Mouse (Mus musculus) hindbrain, embryonic 10.5 days (tissue): ENCODE measurements around the gene Lonp1. TPM values are rescaled to one million over a fixed set of nuclear protein-coding genes. Genes with fewer than 3 reads are reported as not detected.
"Not testable (repeated sequence)": the region's sequence is repeated elsewhere in the genome, so short reads cannot be mapped to it uniquely, and the experiment has no call there.

Experiments used
- DNase-seq: peaks from one replicate; pipeline ENCODE4 v3.0.0-alpha.2; 2017; ENCODE audit warnings: low spot score
- H3K27ac ChIP-seq: fragments of 300-500 bp; sonication (generic); 2 replicates; pipeline ENCODE4 v1.5.1; 2016; ENCODE audit warnings: mild to moderate bottlenecking, moderate library complexity
- H3K27me3 ChIP-seq: fragments of 300-500 bp; sonication (generic); 2 replicates; pipeline ENCODE4 v1.6.1; 2016; ENCODE audit warnings: mild to moderate bottlenecking; ENCODE audit not compliant: poor library complexity, insufficient read depth, severe bottlenecking
- H3K36me3 ChIP-seq: fragments of 300-500 bp; sonication (generic); 2 replicates; pipeline ENCODE4 v1.6.1; 2016; ENCODE audit warnings: mild to moderate bottlenecking, moderate library complexity
- H3K4me1 ChIP-seq: fragments of 300-500 bp; sonication (generic); replicated peaks from 2 replicates; pipeline ENCODE4 v1.6.1; 2016; ENCODE audit warnings: mild to moderate bottlenecking
- H3K4me3 ChIP-seq: fragments of 300-500 bp; sonication (generic); 2 replicates; pipeline ENCODE4 v1.5.1; 2016; ENCODE audit warnings: mild to moderate bottlenecking, moderate library complexity
- H3K9me3 ChIP-seq: fragments of 300-500 bp; sonication (generic); 2 replicates; pipeline ENCODE4 v1.6.1; 2016; ENCODE audit warnings: mild to moderate bottlenecking, moderate library complexity
- WGBS: fragments of 180-500 bp; shearing (Covaris S2); methylation state at CpG from one replicate; pipeline ENCODE4 v1.1.7; 2016; 5-methylcytosine and 5-hydroxymethylcytosine counted together
- polyA plus RNA-seq: library from polyadenylated mRNA; unstranded; fragments of >200 nt; fragmentation: Nextera tagmentation; extraction: Ambion mirVana; gene quantifications from 2 replicates; pipeline ENCODE4 v1.2.1, GENCODE M21; 2016

Lonp1 gene
- polyA plus RNA-seq, 1 experiment from 2014 or later = 52.9 TPM

DNA sequence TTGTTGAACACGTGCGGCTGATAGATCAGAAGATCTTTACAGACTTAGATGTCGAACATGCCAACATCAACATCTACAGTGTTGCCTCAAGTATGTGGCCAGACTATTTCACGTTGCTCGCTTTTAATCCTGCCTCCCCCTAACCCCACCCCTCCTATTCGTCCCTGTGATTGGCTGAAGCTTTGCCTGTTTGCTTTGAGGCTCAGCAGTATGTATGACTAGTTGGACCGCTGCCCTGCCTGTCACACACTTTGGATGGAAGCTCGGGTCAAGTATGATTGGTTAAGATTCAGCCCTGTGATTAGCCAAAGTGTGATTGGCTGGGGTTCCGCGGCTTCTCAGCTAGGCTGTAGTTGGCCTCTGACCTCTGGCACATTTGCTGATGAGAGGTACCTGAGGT is 25.1 kb upstream of the Lonp1 start:
- Histone ChIP-seq H3K36me3 (no peaks in the 10 kb centered on the region), H3K27me3 (0 out of 2 replicates have a peak, but pooled peaks cover 3% of the 10 kb centered on the region), H3K4me1 (0 out of 2 replicates have a peak, but pooled peaks cover 4% of the 10 kb centered on the region), H3K9me3 (no peaks in the 10 kb centered on the region), H3K4me3 (no peak overlapping the region), H3K27ac (no peak overlapping the region)
- WGBS = 41% methylated on average over 10 of the region's 10 CpGs
- DNase-seq = no peak

DNA sequence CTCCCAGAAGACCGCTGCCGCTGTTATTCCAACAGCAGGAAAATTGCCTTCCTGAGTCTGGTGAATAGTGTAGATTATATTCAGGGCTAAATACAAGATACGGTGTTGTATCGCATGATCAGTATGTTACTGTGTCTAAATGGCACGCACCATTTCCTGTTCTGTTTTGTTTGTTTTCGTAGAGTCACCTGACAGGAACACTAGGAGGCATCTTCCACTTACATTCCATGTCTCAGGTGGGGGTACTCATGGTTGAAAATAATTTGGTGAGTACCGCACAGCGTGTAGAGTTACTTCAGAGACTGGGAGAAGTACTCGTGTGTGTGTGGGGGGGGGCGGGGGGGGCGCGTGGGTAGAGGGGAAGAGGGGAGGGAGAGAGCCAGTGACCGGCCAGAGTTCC is 20.9 kb upstream of the Lonp1 start:
- WGBS = 68% methylated on average over 12 of the region's 13 CpGs
- Histone ChIP-seq H3K27me3 (0 out of 2 replicates have a peak, but pooled peaks cover 3% of the 10 kb centered on the region), H3K4me3 (no peak overlapping the region), H3K27ac (no peak overlapping the region), H3K9me3 (no peaks in the 10 kb centered on the region), H3K36me3 (no peaks in the 10 kb centered on the region), H3K4me1 (0 out of 2 replicates have a peak, but pooled peaks cover 4% of the 10 kb centered on the region)
- DNase-seq = no peak

DNA sequence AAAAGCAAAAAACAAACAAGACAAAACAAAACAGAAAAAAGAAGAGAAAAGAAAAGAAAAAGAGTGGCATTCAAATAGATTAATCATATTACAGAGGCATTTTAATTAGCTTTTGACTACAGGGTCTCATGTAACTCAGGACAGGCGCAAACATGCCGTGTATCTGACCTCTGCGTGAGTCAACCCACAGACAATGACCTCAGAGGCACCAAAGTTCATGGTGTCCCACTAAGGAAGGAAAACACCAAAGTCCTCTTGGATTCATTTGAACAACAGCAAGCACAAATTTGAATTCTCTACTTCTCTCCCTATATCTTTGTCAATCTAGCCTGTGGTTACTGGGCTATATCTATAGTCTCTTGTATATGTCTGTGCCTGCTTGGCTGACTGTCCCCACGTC is 16.6 kb upstream of the Lonp1 start:
- Histone ChIP-seq H3K9me3 (no peaks in the 10 kb centered on the region), H3K4me3 (no peak overlapping the region), H3K36me3 (no peaks in the 10 kb centered on the region), H3K27me3 (0 out of 2 replicates have a peak, but pooled peaks cover under 1% of the 10 kb centered on the region), H3K4me1 (0 out of 2 replicates have a peak, but pooled peaks cover 4% of the 10 kb centered on the region), H3K27ac (no peak overlapping the region)
- 82% methylated on average over 4 of the region's 4 CpGs for WGBS
- no peak for DNase-seq

DNA sequence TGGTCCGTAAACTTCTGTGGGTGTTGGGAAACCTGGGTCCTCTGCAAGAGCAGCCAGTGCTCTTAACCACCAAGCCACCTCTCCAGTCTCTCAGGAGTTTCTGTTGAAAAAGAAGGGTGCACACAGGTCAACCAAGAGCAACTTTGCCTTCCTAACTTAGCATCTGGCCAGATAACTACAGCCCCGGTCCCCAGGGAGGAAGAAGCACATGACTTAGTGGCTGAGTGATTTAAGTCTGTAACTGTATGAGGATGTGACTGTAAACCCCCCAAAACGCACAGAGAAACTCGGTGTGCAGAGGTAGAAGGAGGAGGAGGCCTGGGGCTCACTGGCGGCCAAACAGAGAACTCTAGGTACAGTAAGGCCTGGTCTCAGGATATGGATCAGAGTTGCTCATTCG is 7.3 kb upstream of the Lonp1 start:
- Histone ChIP-seq H3K4me3 (no peak overlapping the region), H3K27me3 (no peaks in the 10 kb centered on the region), H3K4me1 (no peaks in the 10 kb centered on the region), H3K36me3 (no peaks in the 10 kb centered on the region), H3K27ac (no peak overlapping the region), H3K9me3 (no peaks in the 10 kb centered on the region)
- DNase-seq = no peak
- 84% methylated on average over 6 of the region's 6 CpGs for WGBS

DNA sequence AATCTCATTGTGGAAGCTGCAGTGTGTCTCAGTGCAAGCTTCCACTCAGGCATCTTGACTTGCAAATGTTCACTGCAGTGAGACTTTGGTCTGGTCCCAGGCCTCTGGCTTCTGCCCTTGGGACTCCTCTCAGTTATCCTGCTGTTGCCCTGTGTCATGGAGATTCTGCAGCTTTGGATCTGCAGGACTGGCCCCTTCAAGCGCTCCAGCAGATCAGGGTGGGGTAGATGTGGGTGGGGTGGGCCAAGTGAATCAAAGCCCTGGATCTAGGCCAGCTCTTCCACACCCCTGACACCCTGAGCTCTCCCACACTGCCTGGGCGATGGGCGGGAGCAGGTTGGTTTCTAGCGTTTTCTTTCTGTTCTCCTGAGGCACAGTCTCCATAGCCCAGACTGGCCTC is 5.1 kb upstream of the Lonp1 start:
- H3K4me1 ChIP-seq = peaks cover 8% of the 10 kb centered on the region
- 54% methylated on average over 4 of the region's 4 CpGs for WGBS
- no peaks in the 10 kb centered on the region for H3K27me3 ChIP-seq
- DNase-seq = no peak
- no peak overlapping the region for H3K4me3 ChIP-seq
- H3K9me3 ChIP-seq = no peaks in the 10 kb centered on the region
- H3K36me3 ChIP-seq = no peaks in the 10 kb centered on the region
- H3K27ac ChIP-seq = no peak overlapping the region

DNA sequence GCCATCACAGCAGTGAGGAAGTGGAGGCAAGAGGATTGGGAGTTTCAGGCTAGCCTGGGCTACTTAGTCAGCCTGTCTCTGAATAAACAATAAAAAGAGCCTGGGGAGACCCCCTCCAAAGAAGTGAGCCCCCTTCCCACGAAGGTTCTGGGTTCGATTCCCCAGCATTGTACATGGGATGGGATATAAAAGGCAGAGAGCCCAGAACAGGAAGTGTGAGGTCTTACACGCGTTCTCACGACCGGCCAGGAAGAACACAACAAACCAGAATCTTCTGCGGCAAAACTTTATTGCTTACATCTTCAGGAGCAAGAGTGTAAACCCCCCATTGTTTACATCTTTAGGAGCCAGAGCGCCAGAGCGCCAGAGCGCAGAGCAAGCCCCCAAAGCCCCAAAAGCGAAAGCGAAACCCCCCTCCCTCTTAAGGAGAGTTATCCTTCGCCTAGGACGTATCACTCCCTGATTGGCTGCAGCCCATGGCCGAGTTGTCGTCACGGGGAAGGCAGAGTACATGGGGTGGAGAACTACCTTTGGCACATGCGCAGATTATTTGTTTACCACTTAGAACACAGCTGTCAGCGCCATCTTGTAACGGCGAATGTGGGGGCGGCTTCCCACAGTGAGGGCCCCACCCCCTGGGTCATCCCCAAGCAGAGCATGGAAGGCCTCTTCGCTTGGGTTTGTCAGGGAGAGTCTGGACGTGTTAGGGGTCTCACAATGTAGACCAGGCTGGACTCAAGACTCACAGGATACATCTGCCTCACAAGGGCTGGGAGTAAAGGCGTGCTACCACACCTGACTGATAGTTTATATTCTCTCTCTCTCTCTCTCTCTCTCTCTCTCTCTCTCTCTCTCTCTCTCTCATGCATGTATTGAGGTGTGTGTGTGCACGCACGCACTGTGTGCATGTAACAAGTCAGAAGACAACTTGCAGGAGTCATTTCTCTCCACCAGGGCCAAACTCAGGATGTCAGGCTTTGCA is 3.4 kb upstream of the Lonp1 start:
- not testable (repeated sequence) for H3K9me3 ChIP-seq, H3K27ac ChIP-seq, H3K27me3 ChIP-seq, H3K4me3 ChIP-seq, DNase-seq, H3K36me3 ChIP-seq
- WGBS = 91% methylated on average over 27 of the region's 27 CpGs
- peaks cover 25% of the 10 kb centered on the region for H3K4me1 ChIP-seq

DNA sequence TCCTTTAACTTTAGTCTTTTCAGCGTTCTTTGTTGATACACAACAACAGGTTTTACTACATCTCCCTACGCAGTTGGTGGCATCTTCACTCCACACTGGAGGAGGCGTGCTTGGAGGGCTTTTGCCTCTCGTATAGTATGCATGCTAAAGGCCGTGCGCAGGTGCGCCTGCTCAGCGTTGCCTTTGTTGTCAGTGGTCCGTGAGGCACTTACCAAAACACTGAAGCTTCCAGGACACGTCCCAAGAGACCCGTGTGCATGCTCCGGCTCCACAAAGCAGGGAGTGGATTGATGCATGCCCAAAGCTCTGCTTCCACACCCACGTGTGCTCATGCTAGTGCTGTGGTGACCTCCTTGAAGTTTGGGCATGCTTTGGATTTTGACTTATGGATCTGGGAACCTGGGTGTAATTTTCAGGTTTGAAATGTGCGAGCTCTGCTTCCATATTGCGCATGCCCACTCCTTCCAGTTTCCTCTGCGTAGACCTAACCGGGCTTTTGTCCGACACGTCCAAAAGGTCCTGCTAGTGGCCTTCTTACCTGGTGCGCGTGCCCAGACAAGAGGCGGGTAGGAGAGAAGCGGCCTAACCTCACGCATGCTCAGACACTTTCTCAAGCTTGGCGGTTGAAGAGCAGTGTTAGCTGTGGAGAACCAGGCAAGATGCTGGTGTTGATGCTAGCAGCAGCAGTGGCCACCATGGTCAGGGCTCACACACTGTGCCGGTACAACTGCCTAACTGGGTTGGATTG is 1.0 kb upstream of the Lonp1 start, which contains the start of gene Catsperd:
Catsperd (plus strand) TSS at position 614 of the 748 bp plus-strand sequence.
- WGBS = 10% methylated on average over 26 of the region's 26 CpGs
- peak; percentile 42 for DNase-seq
- Histone ChIP-seq H3K27me3 (no peaks in the 10 kb centered on the region), H3K36me3 (peaks cover 25% of the 10 kb centered on the region), H3K9me3 (no peaks in the 10 kb centered on the region), H3K4me3 (peak within 1 kb of the TSS; percentile 98), H3K27ac (peak within 1 kb of the TSS; percentile 93), H3K4me1 (peaks cover 29% of the 10 kb centered on the region)

DNA sequence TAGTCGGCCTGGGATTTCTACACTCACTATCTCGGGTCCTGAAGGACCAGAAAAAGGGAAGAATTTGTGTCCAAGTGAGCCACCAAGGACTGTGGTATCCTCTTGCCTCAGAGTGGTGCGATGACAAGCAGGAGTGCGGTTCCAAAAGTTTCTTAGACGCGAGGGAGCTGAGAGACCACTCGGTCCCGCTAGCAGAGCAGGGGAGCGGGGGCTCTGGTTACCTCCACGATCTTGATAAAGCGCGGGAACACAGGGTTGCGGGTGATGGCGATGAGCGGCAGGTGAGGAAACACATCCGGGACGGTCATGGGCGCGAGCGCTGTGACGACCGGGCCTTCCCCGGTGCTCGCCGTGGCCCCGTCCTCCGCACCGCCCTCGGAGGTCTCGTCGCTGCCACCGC is 427 bp downstream of the Lonp1 start:
- peaks cover 29% of the 10 kb centered on the region for H3K4me1 ChIP-seq
- peaks cover 39% of the 10 kb centered on the region for H3K36me3 ChIP-seq
- H3K9me3 ChIP-seq = no peaks in the 10 kb centered on the region
- WGBS = under 1% methylated on average over 32 of the region's 32 CpGs
- DNase-seq = no peak
- H3K27ac ChIP-seq = peak overlapping the region; percentile 93
- peak overlapping the region; percentile 98 for H3K4me3 ChIP-seq
- no peaks in the 10 kb centered on the region for H3K27me3 ChIP-seq

DNA sequence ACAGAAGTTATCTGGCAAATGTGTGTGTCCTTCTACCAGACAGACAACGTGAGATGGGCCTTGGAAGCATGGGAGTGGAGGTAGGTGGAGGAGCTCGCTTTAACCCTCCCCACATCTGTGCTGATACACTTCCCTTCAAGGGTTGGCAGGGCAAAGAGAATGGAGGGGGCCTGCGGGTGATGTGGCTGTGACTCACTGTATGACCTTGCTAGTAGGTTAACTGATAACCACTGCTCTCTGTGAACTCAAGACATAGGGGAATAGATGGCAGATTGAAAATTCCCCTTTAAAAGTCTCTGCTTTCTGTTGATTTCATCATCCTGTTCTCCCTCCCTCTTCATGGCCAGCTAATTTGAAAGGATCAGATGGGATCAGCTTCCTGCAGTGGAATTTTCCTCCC is 1.2 kb downstream of the Lonp1 start:
- Histone ChIP-seq H3K4me1 (peaks cover 29% of the 10 kb centered on the region), H3K27ac (no peak overlapping the region), H3K27me3 (no peaks in the 10 kb centered on the region), H3K36me3 (peaks cover 47% of the 10 kb centered on the region), H3K9me3 (no peaks in the 10 kb centered on the region), H3K4me3 (peak overlapping the region; percentile 98)
- no peak for DNase-seq
- 89% methylated on average over 3 of the region's 3 CpGs for WGBS

DNA sequence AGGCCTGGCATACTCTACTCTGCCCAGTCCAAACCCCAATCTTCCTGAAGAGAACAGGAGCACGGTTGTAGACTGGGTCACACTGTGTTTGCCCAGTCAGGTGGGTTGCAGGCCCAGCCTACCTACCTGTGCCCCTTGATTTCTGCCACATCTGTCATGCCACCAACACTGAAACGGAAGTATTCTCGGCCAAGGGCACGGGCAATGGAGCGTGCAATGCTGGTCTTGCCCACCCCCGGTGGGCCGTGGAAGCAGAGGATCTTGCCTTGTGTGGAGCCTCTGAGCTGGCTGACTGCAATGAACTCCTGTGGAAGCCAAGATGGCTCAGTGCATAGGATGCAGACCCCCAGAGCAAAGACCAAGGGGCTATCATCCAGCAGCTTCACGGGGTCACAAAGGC is 9.1 kb downstream of the Lonp1 start:
- H3K4me3 ChIP-seq = peak overlapping the region; percentile 6; the same call in 1 of the 2 replicates
- WGBS = 95% methylated on average over 8 of the region's 8 CpGs
- peaks cover 88% of the 10 kb centered on the region for H3K36me3 ChIP-seq
- no peaks in the 10 kb centered on the region for H3K27me3 ChIP-seq
- no peaks in the 10 kb centered on the region for H3K9me3 ChIP-seq
- H3K27ac ChIP-seq = no peak overlapping the region
- peaks cover 27% of the 10 kb centered on the region for H3K4me1 ChIP-seq
- DNase-seq = no peak

DNA sequence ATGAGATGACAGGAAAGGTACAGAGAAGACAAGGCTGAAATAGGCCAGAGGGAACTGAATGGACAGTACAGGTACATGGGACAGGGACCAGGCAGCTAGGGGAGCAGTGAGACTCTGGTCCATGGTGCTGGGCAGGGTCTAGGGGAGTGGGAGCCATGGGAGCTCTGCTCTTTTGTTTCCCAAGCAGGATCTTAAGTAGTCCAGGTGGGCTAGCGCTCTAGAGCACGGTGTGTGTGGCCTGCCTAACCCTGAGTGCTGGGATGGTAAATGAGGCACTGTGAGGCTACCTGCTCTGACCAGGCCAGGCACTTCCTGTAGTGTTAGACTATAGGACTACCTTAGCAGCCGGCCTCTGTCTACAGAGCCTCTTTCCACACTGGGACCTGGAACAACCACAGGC is 10.0 kb downstream of the Lonp1 start:
- Histone ChIP-seq H3K27ac (no peak overlapping the region), H3K4me1 (peaks cover 36% of the 10 kb centered on the region), H3K36me3 (peaks cover 79% of the 10 kb centered on the region), H3K27me3 (no peaks in the 10 kb centered on the region), H3K9me3 (no peaks in the 10 kb centered on the region), H3K4me3 (no peak overlapping the region)
- DNase-seq = no peak
- WGBS = 88% methylated on average over 3 of the region's 3 CpGs

DNA sequence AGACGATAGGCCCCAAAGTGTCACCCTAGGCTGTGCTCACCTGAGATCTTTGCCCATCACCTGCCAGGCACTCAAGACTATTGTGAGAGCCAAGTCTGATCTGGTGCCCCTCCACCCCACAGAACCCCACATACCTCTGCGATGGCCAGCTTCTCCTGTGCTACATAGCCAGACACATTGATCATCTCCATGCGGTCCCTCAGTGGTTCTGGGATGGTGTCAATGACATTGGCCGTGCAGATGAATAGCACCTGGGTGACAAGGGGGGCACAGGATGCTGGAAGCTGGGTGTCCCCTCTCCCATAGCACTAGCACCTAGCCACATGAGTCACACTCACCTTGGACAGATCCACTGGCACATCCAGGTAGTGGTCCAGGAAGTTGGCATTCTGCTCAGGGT is 10.9 kb downstream of the Lonp1 start:
- peak overlapping the region; percentile 87 for H3K4me3 ChIP-seq
- peaks cover 45% of the 10 kb centered on the region for H3K4me1 ChIP-seq
- 91% methylated on average over 4 of the region's 4 CpGs for WGBS
- peaks cover 70% of the 10 kb centered on the region for H3K36me3 ChIP-seq
- H3K27ac ChIP-seq = no peak overlapping the region
- H3K27me3 ChIP-seq = no peaks in the 10 kb centered on the region
- no peak for DNase-seq
- H3K9me3 ChIP-seq = no peaks in the 10 kb centered on the region
